Mouse (Mus musculus) liver, embryonic 16.5 days (tissue): ENCODE data around the gene Usp4. TPM values are rescaled to one million over a fixed set of nuclear protein-coding genes. Genes with fewer than 3 reads are reported as not detected.

ENCODE experiments used
- ATAC-seq: fragments of 200-750 bp; cut with Nextera tagmentation; 2 replicates; pipeline ENCODE4 v1.8.0; 2017; ENCODE audit warnings: low read depth, mild to moderate bottlenecking, moderate number of reproducible peaks, moderate library complexity
- H3K27ac ChIP-seq: fragments of 300-500 bp; sonication (generic); 2 replicates; pipeline ENCODE4 v1.5.1; 2014; ENCODE audit warnings: mild to moderate bottlenecking, low read length
- H3K27me3 ChIP-seq: fragments of 300-500 bp; sonication (generic); 2 replicates; pipeline ENCODE4 v1.6.1; 2014; ENCODE audit warnings: low read depth, low read length, mixed read lengths; ENCODE audit not compliant: control insufficient read depth, insufficient read depth
- H3K36me3 ChIP-seq: fragments of 300-500 bp; sonication (generic); 2 replicates; pipeline ENCODE4 v1.6.1; 2014; ENCODE audit warnings: mild to moderate bottlenecking; ENCODE audit not compliant: control insufficient read depth, insufficient read depth
- H3K4me1 ChIP-seq: fragments of 300-500 bp; sonication (generic); 2 replicates; pipeline ENCODE4 v1.6.1; 2014; ENCODE audit warnings: low read depth, low read length, mixed read lengths; ENCODE audit not compliant: control insufficient read depth
- H3K4me2 ChIP-seq: fragments of 300-500 bp; sonication (generic); 2 replicates; pipeline ENCODE4 v1.6.1; 2014; ENCODE audit warnings: low read depth, low read length, mixed read lengths
- H3K4me3 ChIP-seq: fragments of 300-500 bp; sonication (generic); 2 replicates; pipeline ENCODE4 v1.5.1; 2014; ENCODE audit warnings: low read depth, mild to moderate bottlenecking, low read length
- H3K9ac ChIP-seq: fragments of 300-500 bp; sonication (generic); 2 replicates; pipeline ENCODE4 v1.6.1; 2014; ENCODE audit warnings: low read depth, low read length
- H3K9me3 ChIP-seq: fragments of 300-500 bp; sonication (generic); replicated peaks from 2 replicates; pipeline ENCODE4 v1.6.1; 2016; ENCODE audit warnings: low read length; ENCODE audit not compliant: control insufficient read depth
- WGBS: fragments of 180-500 bp; shearing (Covaris S2); extraction: QIAGEN DNeasy Blood & Tissue Kit; methylation state at CpG from one replicate; pipeline ENCODE4 v1.1.7; 2014; ENCODE audit not compliant: insufficient replicate concordance; 5-methylcytosine and 5-hydroxymethylcytosine counted together
- polyA plus RNA-seq: library from polyadenylated mRNA; unstranded; fragments of >200 nt; fragmentation: Nextera tagmentation; extraction: Ambion mirVana; gene quantifications from 2 replicates; pipeline ENCODE4 v1.2.1, GENCODE M21; 2015

Usp4 gene
- polyA plus RNA-seq, 1 experiment from 2014 or later, result 68.8 TPM

GRCm38 (mm10) chr9:108340258-108341138 lies 7.2 kb upstream of the Usp4 start:
- Histone ChIP-seq H3K4me2 (peak overlapping the region; percentile 63), H3K27me3 (no peaks in the 10 kb centered on the region), H3K9ac (peak overlapping the region; percentile 99), H3K4me1 (peaks cover 55% of the 10 kb centered on the region), H3K27ac (peak overlapping the region; percentile 100), H3K4me3 (peak overlapping the region; percentile 94), H3K9me3 (no peaks in the 10 kb centered on the region), H3K36me3 (peaks cover 21% of the 10 kb centered on the region)
- peak; percentile 67 for ATAC-seq
- 9% methylated on average over 10 of the region's 10 CpGs for WGBS

- H3K36me3 ChIP-seq, result peaks cover 15% of the 10 kb centered on the region
- H3K4me3 ChIP-seq, result peak overlapping the region; percentile 94
- H3K9ac ChIP-seq, result peak overlapping the region; percentile 65
- H3K27ac ChIP-seq, result peak overlapping the region; percentile 100
- H3K27me3 ChIP-seq, result no peaks in the 10 kb centered on the region
- H3K9me3 ChIP-seq, result no peaks in the 10 kb centered on the region
- no peak for ATAC-seq
- 32% methylated on average over 5 of the region's 5 CpGs for WGBS
- H3K4me2 ChIP-seq, result peak overlapping the region; percentile 63
- peaks cover 59% of the 10 kb centered on the region for H3K4me1 ChIP-seq
Measured at GRCm38 (mm10) chr9:108341139-108341475, 6.5 kb upstream of the Usp4 start.

- peak overlapping the region; percentile 100 for H3K27ac ChIP-seq
- H3K9ac ChIP-seq, result peak overlapping the region; percentile 65
- H3K4me2 ChIP-seq, result peak overlapping the region; percentile 63
- H3K4me1 ChIP-seq, result peaks cover 61% of the 10 kb centered on the region
- no peaks in the 10 kb centered on the region for H3K9me3 ChIP-seq
- H3K4me3 ChIP-seq, result peak overlapping the region; percentile 94
- H3K27me3 ChIP-seq, result no peaks in the 10 kb centered on the region
- H3K36me3 ChIP-seq, result peaks cover 13% of the 10 kb centered on the region
- no peak for ATAC-seq
Measured at GRCm38 (mm10) chr9:108341801-108342200, 5.9 kb upstream of the Usp4 start.

GRCm38 (mm10) chr9:108342301-108342831 lies 5.3 kb upstream of the Usp4 start:
- peak overlapping the region; percentile 65 for H3K9ac ChIP-seq
- peak overlapping the region; percentile 100 for H3K27ac ChIP-seq
- peak overlapping the region; percentile 63 for H3K4me2 ChIP-seq
- H3K4me3 ChIP-seq, result peak overlapping the region; percentile 94
- H3K27me3 ChIP-seq, result no peaks in the 10 kb centered on the region
- peaks cover 13% of the 10 kb centered on the region for H3K36me3 ChIP-seq
- 9% methylated on average over 5 of the region's 5 CpGs for WGBS
- peaks cover 61% of the 10 kb centered on the region for H3K4me1 ChIP-seq
- no peak for ATAC-seq
- no peaks in the 10 kb centered on the region for H3K9me3 ChIP-seq

- ATAC-seq, result no peak
- H3K9ac ChIP-seq, result peak overlapping the region; percentile 54
- peak overlapping the region; percentile 100 for H3K27ac ChIP-seq
- H3K4me2 ChIP-seq, result peak overlapping the region; percentile 63
- no peaks in the 10 kb centered on the region for H3K27me3 ChIP-seq
- no peaks in the 10 kb centered on the region for H3K9me3 ChIP-seq
- peaks cover 52% of the 10 kb centered on the region for H3K4me1 ChIP-seq
- H3K36me3 ChIP-seq, result peaks cover 13% of the 10 kb centered on the region
- 37% methylated on average over 3 of the region's 3 CpGs for WGBS
- H3K4me3 ChIP-seq, result no peak overlapping the region
Measured at GRCm38 (mm10) chr9:108343331-108343730, 4.3 kb upstream of the Usp4 start.

GRCm38 (mm10) chr9:108343835-108344234 lies 3.8 kb upstream of the Usp4 start:
- Histone ChIP-seq H3K9me3 (no peaks in the 10 kb centered on the region), H3K4me2 (peak overlapping the region; percentile 63), H3K9ac (peak overlapping the region; percentile 50), H3K36me3 (peaks cover 13% of the 10 kb centered on the region), H3K27ac (peak overlapping the region; percentile 100), H3K27me3 (no peaks in the 10 kb centered on the region), H3K4me1 (peaks cover 52% of the 10 kb centered on the region), H3K4me3 (no peak overlapping the region)
- whole genome bisulfite sequencing, result 40% methylated on average over 1 of the region's 1 CpGs
- ATAC-seq, result no peak

GRCm38 (mm10) chr9:108344471-108344870 lies 3.2 kb upstream of the Usp4 start:
- ATAC-seq, result no peak
- H3K4me3 ChIP-seq, result no peak overlapping the region
- peaks cover 58% of the 10 kb centered on the region for H3K4me1 ChIP-seq
- 80% methylated on average over 4 of the region's 4 CpGs for WGBS
- H3K9me3 ChIP-seq, result no peaks in the 10 kb centered on the region
- peak overlapping the region; percentile 63 for H3K4me2 ChIP-seq
- H3K36me3 ChIP-seq, result peaks cover 11% of the 10 kb centered on the region
- H3K9ac ChIP-seq, result peak overlapping the region; percentile 50; the same call in 1 of the 2 replicates
- no peaks in the 10 kb centered on the region for H3K27me3 ChIP-seq
- peak overlapping the region; percentile 100 for H3K27ac ChIP-seq

GRCm38 (mm10) chr9:108347024-108347423 lies 629 bp upstream of the Usp4 start:
- Histone ChIP-seq H3K9me3 (no peaks in the 10 kb centered on the region), H3K27ac (peak overlapping the region; percentile 99), H3K4me1 (peaks cover 56% of the 10 kb centered on the region), H3K27me3 (no peaks in the 10 kb centered on the region), H3K4me2 (peak overlapping the region; percentile 71), H3K9ac (peak overlapping the region; percentile 88), H3K36me3 (peaks cover 14% of the 10 kb centered on the region), H3K4me3 (peak overlapping the region; percentile 84)
- ATAC-seq, result no peak
- WGBS, result 4% methylated on average over 11 of the region's 11 CpGs

- Histone ChIP-seq H3K27ac (peak overlapping the region; percentile 99), H3K36me3 (peaks cover 27% of the 10 kb centered on the region), H3K4me2 (peak overlapping the region; percentile 71), H3K9me3 (no peaks in the 10 kb centered on the region), H3K9ac (peak overlapping the region; percentile 88), H3K27me3 (no peaks in the 10 kb centered on the region), H3K4me3 (peak overlapping the region; percentile 84), H3K4me1 (peaks cover 44% of the 10 kb centered on the region)
- WGBS, result under 1% methylated on average over 14 of the region's 14 CpGs
- no peak for ATAC-seq
Measured at GRCm38 (mm10) chr9:108348290-108348680, 632 bp downstream of the Usp4 start.
